Comparison of ENCODE assay signal across 28 mouse cellular contexts in the genomic region with DNA sequence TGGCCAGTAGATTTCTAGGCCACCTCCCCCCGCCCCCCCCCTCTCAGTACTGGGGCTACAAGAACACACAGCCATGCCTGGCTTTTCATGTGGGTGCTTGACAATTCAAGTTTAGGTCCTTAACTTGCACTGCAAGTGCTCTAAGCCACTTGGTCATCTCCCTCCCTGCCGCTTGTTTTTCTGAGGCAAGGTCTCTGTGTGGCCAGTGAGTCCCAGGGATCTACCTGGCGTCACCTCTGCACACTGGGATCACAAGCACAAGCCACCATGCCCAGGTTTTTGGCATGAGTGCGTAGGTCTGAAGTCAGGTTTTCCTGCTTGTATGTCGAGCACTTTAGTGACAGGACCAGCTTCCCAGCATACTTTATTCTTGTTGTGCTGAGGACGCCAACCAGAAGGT.
"Had no signal": no experiment of that assay in that cellular context is flagged by ENCODE, and none has a peak within 500 bp of the region (broad histone marks: within the 10 kb centered on the region; RNA-seq: fewer than 3 reads in every experiment).

No protein-coding gene starts in this region.

- H3K27me3 ChIP-seq: embryonic facial prominence, embryonic 12.5 days; embryonic facial prominence, embryonic 13.5 days; embryonic facial prominence, embryonic 15.5 days; forebrain, embryonic 12.5 days; forebrain, embryonic 13.5 days had no signal

- DNase-seq: cerebellum, adult 18-20 months; cerebellum, adult 2 months; cerebellum, adult 8-10 months; cerebellum, adult 9-10 months; cerebellum, adult 9-11 months; cerebellum, postnatal 10 days; cerebellum, postnatal 14 days; cerebellum, postnatal 25 days; cerebellum, postnatal 36 days; embryo, embryonic 11 days; forebrain, postnatal 0 days; gastrocnemius, adult 2 months; gastrocnemius, postnatal 10 days; gastrocnemius, postnatal 14 days; gastrocnemius, postnatal 25 days; gastrocnemius, postnatal 36 days; heart, adult 18-20 months had no signal

- H3K4me3 ChIP-seq: embryonic facial prominence, embryonic 10.5 days; embryonic facial prominence, embryonic 12.5 days; embryonic facial prominence, embryonic 13.5 days; embryonic facial prominence, embryonic 15.5 days; erythroblast, embryonic 14.5 days; forebrain, embryonic 10.5 days; forebrain, embryonic 12.5 days; forebrain, embryonic 13.5 days; gastrocnemius, adult 2 months had no signal

- H3K9ac ChIP-seq: embryonic facial prominence, embryonic 12.5 days; embryonic facial prominence, embryonic 13.5 days; embryonic facial prominence, embryonic 15.5 days; forebrain, embryonic 12.5 days; forebrain, embryonic 13.5 days; forebrain, postnatal 0 days had no signal

- ATAC-seq: forebrain, embryonic 13.5 days; forebrain, embryonic 14.5 days; forebrain, embryonic 16.5 days; forebrain, postnatal 0 days had no signal

- H3K36me3 ChIP-seq: embryonic facial prominence, embryonic 10.5 days; embryonic facial prominence, embryonic 12.5 days; embryonic facial prominence, embryonic 13.5 days; embryonic facial prominence, embryonic 15.5 days; forebrain, embryonic 10.5 days; forebrain, embryonic 12.5 days had no signal

- H3K27ac ChIP-seq: embryonic facial prominence, embryonic 10.5 days; embryonic facial prominence, embryonic 12.5 days; embryonic facial prominence, embryonic 13.5 days; embryonic facial prominence, embryonic 15.5 days; forebrain, embryonic 10.5 days; forebrain, embryonic 12.5 days; forebrain, embryonic 13.5 days; gastrocnemius, adult 2 months had no signal

- H3K4me2 ChIP-seq: embryonic facial prominence, embryonic 12.5 days; embryonic facial prominence, embryonic 13.5 days; embryonic facial prominence, embryonic 15.5 days; forebrain, embryonic 12.5 days; forebrain, embryonic 13.5 days; heart, embryonic 11.5 days had no signal

- H3K9me3 ChIP-seq: embryonic facial prominence, embryonic 10.5 days; embryonic facial prominence, embryonic 12.5 days; embryonic facial prominence, embryonic 13.5 days; embryonic facial prominence, embryonic 15.5 days; forebrain, embryonic 10.5 days; forebrain, embryonic 12.5 days; forebrain, embryonic 13.5 days had no signal
